Mouse (Mus musculus) G1E (cell line): ENCODE measurements around the gene Ppp1r3a.

Source experiments
- CTCF ChIP-seq: IDR thresholded peaks from 2 replicates; pipeline ENCODE4 v1.5.1; 2012; ENCODE audit warnings: low read depth, low read length, inconsistent platforms, mixed read lengths
- GATA1 ChIP-seq: IDR thresholded peaks from 2 replicates; pipeline ENCODE4 v1.6.1; 2012; ENCODE audit warnings: borderline replicate concordance, low read length, inconsistent platforms, mixed read lengths
- TAL1 ChIP-seq: conservative IDR thresholded peaks from 2 replicates; pipeline ENCODE4 v1.6.1; 2012; ENCODE audit warnings: low read depth, low read length, inconsistent platforms, mixed read lengths

GRCm38 (mm10) chr6:14787157-14787938 lies 32.3 kb upstream of the Ppp1r3a start:
- TF ChIP-seq CTCF (no peak), TAL1 (no peak), GATA1 (no peak)
